Mouse (Mus musculus) urinary bladder, postnatal 25 days (tissue): ENCODE data around the gene Smarcd3.
A peak's percentile ranks its signal among the peaks of the same experiment; 100 is the strongest.

Source experiments
- DNase-seq: peaks from one replicate; pipeline ENCODE4 v3.0.0; 2022; ENCODE audit warnings: low spot score

Gene Smarcd3

DNA sequence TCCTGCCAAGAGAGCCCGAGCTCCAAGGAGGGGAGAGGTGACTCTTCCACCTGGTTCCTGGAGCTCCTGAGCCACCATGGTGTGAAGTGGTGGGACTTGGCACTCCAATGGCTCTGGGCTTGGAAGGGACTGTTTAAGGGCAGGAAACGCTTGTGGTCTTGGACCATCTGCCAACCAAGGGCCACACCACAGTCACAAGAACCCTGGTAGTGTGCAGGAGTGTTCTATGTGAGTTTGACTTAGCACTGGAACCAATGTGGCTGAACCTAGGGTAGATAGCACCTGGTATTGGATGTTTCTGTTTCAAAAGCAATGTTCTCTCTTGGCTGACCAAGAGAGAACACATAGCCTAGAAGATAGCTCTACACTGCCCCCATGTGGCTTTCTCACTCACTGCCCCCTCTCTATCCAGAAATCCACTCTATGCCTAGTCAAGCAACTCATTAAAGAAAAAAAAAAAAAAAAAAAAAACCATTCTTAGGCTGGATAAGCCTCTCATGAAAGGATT lies 26.9 kb downstream of the Smarcd3 start:
- peak; percentile 69 for DNase-seq

DNA sequence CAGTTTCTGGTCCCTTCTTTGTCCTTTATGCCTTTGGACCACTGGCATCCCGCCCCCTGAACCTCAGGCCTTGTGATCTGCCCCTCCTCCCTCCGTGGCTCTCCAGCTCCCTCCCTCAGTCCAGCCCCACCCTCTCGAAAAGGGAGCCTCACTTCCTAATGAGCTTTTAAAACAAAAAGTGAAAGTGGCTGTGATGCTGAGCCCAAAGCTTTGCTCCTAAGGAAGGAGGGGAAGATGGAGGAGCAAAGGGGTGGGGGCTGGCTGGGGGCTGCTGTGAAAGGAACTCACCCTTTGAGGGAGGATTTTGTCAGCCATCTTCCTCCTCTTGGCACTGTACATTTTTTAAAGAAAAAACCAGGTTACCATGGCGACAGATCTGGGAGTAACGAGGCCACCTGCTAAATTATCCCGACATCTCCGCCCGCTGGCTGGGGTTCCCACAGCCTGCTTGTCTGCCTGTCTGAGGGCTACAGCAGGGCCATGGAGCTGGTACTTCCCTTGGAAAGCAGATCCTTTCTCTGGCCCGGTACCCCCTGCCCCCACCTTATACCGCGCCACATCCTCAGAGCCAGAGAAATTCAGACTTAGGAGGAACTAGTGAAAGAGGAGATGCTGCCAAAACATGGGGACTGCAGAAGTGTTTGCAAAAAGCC lies 27.6 kb downstream of the Smarcd3 start:
- DNase-seq = no peak

DNA sequence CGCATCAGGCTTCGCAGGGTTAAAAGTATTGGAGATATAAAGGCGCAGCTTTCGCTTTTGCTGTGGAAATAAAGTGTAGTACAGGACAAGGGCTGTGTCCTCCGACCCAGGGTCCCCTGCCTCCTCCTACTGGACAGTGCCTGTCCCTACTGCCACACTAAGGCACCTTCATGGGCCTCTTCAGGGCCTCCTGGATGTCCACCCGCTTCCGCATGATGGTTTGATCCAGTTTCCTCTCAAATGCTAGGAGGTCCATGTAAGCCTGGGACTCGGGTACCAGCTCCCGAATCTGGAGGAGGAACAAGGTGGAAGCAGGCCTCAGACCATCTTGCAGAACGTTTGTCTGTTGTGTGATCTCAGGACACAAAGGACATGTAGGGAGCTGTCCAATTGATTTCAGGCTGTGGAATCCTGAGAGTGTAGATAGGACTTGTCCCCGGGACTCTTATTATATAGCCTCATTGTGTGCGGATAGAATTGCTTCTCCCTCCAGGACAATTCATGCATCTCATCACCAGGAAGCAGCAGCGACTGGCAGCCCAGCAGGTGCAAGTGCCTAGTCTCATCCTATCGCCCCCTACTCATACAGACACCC lies 28.3 kb downstream of the Smarcd3 start:
- no peak for DNase-seq

DNA sequence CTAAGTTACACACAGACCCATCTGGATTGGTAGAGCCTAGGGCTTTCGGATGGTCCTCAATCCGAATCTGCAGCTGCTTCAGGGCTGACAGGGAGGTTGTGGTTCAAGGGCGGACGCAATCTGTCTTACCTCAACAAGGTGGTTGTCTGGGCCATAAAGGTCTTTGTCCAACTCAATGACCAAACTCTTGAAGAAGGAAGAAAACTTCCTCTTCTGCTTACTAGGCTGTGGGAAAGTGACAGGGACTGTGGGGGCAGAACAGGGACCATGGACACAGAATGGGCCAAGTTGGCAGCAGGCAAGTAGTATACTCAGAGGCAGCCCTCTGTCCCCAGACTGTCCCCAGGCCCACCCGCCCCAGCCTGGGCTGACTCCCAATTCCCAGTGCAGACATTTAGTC lies 28.9 kb downstream of the Smarcd3 start:
- no peak for DNase-seq

DNA sequence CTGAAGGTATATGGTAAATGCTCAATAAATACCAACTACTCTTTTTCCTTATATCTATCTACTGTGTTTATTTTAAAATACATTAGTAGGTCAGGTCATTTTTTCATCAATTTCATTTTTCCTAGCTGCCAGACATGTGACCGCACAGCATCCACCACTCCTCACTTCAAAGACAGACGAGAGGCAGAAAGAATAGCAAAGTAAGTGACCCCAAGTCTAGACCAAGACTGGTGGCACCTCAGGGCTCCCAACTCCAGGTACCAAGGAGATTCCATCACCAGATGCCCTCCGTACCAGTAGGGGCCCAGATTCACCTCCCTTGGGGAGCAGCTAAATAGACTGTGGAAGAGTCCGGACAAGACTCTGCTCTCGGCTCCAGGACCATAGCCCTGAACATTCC lies 29.9 kb downstream of the Smarcd3 start:
- no peak for DNase-seq

DNA sequence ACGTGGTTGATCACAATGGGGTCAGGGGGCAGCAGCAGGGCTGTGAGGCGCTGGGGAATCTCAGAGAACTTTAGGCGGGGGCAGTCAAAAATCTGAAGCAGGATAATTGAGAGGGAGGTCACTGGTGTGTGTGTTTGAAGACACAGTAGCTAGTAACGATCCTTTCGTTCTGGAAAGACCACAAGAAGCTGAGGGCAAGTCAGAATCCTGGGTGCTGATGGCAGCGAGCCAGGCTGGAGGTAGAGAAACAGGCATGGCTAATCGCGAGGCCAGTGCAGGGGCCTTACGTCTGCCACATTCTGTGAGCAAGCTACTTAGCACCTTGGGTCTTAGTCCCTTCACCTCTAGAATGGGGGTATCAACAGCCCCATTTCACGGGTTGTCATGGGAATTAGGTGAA lies 30.3 kb downstream of the Smarcd3 start:
- DNase-seq = no peak

DNA sequence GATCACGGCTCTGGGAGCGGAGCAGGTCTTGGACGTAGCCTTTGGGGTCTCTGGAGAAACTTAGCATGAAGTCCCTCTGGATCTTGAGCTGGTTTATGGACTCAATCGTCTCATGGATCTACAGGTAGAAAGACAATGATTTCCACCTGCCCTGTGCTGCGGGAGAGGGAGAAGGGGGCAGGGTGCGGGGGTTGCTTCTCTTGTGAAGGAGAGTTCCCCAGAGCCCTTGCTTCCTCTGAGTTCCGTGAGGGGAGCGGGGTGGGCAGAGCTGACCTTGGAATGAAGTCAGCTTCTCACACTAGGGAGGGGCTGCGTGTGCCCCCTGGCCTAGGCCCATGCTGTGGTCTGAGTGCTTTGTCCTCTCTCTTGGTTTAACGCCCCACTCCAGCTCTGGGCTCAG lies 31.0 kb downstream of the Smarcd3 start:
- no peak for DNase-seq

DNA sequence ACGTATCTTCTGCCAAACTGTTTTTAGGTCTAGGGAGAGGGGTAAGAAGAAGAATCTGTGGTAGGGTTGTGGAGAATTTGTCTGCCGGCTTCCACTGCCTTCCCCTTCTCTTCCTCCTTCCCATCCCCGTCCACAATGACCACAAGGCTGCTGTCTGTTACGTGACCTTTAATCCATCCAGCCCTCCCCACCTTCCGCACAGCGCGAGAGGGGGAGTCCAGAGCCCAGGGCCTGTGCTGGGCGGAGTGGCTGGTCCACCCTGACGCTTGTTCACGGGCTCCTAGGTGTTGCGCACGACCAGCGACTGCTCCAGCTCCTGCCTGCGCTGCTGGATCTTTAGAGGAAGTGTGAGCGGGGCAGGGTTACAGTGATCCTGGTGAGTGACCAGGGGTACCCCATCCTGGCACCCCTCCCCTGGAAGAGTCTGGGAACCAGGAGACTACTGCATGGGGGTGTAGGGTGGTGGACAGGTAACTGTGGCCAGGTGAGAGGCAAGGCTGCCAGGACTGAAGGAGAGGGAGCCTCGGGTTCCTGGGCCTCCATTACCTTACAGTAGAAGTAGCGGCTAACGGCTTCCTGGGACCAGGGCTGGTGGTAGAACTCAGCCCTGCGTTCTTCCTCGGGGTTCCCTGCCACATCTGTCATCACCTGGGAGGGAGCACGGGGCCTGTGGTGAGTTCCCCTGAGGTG lies 31.6 kb downstream of the Smarcd3 start:
- DNase-seq = no peak

DNA sequence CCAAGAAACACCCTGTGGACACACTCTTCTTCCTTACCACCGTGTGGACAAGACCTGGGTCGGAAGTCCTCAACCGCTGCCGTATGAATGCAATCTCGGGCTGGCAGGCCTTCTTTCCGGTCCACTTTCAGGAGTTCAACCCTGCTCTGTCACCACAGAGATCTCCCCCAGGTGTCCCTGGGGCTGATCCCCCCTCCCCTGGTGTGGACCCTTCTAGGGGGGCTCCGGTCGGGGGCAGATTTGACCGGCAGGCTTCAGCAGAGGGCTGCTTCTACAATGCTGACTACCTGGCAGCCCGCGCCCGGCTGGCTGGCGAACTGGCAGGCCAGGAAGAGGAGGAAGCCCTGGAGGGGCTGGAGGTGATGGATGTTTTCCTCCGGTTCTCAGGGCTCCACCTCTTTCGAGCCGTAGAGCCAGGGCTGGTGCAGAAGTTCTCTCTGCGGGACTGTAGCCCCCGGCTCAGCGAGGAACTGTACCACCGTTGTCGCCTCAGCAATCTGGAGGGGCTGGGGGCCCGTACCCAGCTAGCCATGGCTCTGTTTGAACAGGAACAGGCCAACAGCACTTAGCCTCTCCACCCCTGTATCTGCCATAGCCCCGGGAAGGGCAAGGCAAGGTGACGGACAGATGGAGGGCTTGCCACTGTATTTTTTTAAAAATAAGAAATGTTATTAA lies 32.3 kb downstream of the Smarcd3 start:
- no peak for DNase-seq

DNA sequence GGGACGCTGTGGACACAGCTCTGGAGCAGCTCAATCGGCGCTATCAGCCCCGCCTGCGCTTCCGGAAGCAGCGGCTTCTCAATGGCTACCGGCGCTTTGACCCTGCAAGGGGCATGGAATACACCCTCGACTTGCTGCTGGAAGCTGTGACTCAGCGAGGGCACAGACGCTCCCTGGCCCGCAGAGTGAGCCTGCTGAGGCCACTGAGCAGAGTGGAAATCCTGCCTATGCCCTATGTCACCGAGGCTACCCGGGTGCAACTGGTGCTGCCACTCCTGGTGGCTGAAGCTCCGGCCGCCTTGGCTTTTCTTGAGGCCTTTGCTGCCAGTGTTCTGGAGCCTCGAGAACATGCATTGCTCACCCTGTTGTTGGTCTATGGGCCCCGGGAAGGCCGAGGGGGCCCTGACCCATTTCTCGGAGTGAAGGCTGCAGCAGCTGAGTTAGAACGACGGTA lies 32.9 kb downstream of the Smarcd3 start:
- no peak for DNase-seq

DNA sequence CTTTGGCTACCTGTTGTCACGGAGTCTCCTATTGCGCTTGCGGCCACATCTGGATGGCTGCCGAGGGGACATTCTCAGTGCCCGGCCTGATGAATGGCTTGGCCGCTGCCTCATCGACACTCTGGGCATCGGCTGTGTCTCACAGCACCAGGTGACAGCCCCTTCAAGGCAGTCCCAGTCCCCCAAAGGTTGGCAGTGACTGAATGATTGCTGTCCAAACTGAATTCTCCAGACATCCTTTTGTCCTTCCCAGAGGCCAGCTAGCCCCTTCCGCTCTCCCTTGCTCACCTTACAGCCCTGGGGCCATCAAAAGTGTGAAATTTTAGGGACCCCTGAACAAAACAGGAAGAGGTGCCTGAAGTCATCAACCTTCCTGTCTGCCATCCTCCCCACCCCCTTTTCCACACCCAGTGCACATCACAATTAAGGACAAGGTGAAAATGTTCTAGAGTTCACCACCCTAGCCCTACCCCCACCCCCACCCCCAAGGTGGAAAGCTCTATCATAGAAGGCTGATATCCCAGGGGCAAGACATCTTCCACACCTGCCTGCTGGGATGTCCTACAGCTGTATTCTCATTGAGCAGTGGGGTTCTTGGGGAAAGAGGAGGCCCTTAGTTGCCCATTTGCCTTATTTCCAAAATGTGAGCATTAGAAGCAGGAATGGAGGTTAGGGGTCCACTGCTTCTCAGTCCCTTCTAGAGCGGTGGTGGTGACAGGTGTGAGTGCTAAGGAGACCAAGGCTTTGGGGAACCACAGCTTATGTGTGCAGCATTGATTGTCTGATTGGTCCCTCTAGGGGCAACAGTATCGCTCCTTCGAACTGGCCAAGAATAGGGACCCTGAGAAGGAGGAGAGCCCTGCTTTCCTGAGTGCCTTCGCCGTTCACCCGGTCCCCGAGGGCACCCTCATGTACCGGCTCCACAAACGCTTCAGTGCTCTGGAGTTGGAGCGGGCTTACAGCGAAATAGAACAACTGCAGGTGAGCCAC lies 34.4 kb downstream of the Smarcd3 start:
- DNase-seq = no peak

DNA sequence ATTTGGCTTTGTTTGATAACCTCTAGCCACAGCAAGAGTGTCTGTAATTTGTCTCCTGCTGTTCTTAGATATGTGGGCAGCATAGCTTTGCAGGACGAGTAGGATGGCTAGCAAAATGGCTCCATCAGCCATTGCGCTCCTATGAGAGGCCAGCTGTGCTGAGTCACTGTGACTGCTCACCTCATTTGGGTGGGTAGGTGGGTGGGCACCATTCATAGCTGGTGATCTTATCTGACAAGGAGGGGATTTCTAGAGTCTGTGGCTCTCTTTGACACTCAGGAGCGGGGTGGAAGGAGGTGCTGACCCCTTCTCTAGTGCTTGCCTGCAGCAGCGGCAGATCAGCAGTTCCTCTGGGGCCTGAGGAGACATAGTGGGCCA lies 37.0 kb downstream of the Smarcd3 start:
- DNase-seq = no peak

DNA sequence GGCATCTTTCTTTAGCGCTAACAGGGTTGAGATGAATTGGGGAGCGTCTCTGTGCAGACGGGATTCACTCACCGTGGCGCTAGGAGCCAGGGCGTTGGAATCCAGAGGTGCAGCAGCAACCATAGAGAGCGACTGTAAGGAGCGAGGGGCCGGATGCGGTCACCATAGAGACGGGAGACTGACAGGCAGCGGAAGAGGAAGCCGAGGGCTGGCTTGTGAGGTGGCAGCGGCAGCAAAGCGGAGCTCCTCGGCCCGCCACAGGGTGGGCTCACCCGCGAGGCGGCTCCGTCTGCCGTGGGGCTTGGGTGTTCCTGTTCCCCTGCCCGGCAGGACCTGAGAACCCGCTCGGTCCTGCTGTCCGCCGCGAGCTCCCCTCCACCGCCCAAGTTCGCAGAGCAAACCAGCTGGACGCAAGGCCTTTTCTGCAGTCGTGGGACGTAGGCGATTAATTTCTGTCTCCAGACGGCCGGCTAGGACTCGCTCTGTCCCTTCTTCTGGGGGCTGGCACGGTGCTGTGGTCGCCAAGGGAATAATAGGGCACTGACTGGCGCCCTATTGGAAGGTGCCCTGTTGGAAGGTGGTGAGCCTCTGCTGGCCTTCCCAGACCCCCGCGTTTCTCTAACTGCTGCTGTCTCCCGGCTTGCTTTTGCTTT lies 37.5 kb downstream of the Smarcd3 start, which contains the start of gene Chpf2:
TSS of gene Chpf2 (plus strand) at position 195 of the 653 bp plus-strand sequence.
- peak; percentile 60 for DNase-seq

DNA sequence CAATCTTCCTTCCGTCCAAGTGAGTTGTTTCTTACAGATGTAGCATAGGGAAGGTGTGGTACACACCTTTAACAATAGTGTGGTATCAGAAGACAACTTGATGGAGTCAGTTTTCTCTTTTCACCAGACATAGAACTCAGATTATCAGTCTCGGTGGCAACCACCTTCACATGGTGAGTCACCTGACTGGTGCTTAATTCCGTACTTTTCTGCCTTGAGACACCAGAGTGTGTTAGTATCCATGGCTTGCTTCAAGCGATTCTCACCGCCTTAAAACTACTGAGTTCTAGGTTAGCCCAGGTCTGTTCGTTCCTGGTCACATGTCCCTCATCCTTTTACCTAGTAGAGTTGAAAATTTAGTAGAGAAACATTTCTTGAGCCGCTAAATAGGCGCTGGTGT lies 38.1 kb downstream of the Smarcd3 start:
- DNase-seq = no peak

DNA sequence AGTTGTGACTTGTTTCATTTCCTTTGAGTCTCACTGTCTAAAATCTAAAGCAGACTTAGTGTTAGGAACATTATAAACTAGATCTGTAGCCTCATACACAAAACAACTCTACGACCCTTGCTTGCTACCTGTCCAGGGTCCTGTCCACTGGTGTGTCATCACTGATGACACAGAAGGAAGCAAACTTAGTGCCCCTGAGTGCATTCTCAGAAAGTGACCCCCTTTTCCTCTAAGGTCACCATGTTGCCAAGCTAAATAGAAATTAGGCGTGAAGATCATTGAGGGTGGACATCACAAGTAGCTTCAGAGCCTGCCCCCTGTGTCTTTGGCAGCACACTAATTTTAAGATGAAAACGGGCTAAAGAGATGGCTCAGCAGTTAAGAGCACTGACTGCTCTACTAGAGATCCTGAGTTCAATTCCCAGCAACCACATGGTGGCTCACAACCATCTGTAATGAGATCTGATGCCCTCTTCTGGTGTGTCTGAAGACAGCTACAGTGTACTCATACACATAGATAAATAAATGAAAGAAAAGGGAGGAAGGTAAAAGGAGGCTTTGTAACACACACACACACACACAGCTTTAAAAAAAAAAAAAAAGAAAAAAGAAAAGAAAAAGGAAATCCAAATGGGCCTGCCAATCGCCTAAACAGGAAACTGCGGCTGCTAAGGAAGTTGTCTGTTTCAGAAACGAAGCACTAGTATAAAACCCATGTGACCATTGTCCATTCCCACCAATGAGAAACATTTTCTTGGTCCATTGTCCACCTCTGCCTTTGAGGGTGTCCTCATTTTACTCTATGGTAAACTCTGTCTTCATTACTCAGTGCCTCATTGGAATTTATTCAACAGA lies 45.9 kb downstream of the Smarcd3 start:
- no peak for DNase-seq

DNA sequence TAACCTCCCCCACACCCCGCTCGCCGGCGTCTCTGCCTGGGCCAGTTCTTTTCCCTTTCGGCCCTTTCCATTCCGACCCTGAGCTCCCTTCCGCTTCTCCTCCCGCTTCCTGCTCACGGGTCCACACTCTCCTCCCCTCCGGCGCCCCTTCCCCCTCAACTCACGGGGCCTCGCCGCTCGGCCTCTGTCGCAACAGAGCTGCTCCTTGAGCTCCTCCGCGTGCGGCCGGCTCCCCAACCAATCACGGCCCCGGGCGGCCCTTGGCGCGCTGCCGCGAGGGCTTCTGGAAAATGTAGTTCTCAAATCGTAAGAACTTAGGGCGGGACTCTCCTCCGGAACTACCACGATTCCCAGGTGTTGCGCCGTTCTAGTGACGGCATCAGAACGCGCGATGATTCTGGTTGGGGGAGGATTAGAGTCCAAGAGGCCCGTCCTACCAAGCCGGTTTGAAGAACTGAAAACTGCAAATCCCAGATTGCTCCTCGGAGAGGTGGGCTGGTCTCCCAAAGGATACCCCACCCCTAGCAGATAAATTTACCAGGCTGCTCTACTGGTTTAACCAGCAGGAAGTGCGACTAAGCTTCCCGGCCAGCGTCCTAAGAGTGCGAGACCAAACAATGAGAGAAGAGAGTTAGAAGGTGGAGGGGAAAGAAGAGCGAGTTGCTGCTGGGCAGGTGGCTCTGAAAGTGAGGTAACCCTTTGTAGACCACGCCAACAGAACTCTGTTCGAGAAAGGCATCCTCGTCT lies 46.9 kb downstream of the Smarcd3 start, which contains the start of gene Abcf2:
TSS of gene Abcf2 (minus strand) at position 285 of the 747 bp plus-strand sequence.
- DNase-seq = peak; percentile 99

DNA sequence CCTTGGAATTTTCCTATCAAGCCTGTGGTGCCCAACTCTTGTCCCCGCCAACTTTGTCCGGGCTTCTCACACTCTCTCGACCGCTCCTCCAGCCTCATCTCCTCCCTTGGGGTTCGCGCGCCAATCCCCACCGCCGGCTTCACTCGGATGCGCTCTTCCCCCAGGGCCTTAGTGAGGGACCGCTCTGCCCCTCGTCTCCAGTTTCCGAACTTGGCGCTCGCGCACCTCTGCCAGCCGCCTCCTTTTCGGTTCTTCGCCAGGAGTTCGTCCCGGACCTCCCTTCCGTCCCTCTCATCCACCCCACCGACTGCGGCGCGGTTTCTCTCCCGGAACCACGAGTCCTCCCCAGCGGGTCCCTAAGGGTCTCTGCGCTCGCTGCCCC lies 47.4 kb downstream of the Smarcd3 start:
- no peak for DNase-seq

DNA sequence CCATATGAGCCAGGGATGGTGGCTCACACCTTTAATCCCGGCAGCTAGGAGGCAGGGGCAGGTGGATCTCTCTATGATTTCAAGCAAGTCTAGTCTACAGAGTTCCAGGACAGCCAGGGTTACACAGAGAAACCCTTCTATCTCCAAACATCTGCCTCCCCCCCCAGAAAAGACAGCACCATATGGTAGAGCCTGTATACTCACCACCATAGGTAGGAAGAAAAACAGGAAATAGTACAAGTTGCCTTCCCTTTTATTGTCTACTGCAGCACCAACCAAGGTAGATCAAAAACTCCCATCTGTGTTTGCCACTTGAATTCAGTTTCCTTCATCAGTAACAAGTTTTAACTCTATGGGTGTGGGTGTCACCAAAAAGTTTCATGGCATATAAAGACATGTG lies 48.3 kb downstream of the Smarcd3 start:
- no peak for DNase-seq

DNA sequence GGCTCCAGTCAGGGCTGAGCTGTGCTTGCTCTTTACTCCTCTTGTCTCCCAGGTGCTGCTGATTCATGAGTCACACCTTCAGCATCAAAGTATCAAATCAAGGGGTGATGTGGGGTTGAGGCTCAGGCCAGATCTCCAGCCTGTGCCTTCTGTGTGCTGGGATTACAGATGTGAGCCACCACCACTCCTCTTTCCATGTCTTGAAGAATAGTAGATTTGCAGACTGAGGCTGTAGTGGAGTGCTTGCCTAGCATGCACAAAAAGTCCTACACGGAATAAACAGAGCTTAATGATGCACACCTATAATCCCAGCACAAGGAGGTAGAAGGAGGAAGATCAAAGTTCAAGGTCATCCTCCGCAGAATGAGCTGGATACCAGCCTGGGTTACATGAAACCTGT lies 67.5 kb downstream of the Smarcd3 start, which contains the start of gene 4931409K22Rik:
TSS of gene 4931409K22Rik (minus strand) at position 101 of the 400 bp plus-strand sequence.
- no peak for DNase-seq
